Mouse (Mus musculus): Measurements from ENCODE around the gene Icam1. TPM values are rescaled to one million over a fixed set of nuclear protein-coding genes. Genes with fewer than 3 reads are reported as not detected.

Gene Icam1
- polyA plus RNA-seq, 1 experiment from 2014 or later, result 5.5 TPM

DNA sequence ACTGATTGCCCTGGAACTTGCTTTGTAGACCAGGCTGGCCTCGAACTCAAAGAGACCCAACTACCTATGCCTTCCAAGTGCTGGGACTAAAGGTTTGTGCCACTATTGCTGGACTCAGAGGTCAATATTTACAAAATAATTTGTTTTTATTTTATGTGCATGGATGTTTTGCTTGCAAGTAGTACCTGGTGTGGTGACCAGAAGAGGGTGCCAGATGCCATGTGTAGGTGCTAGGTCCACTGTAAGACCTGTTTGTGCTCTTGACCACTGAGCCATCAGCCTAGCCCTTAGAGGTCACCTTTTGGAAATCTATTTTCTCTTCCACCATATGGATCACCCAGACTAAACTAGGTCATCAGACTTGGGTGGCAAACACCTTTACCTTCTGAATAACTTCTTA lies 6.9 kb downstream of the Icam1 start:
- WGBS, result 87% methylated on average over 1 of the region's 1 CpGs
- 0 out of 2 replicates have a peak, but pooled peaks cover 3% of the 10 kb centered on the region for H3K27me3 ChIP-seq (ENCODE audit: control insufficient read depth, insufficient read depth, low read length)
- no peaks in the 10 kb centered on the region for H3K36me3 ChIP-seq (ENCODE audit: control insufficient read depth, insufficient read depth, low read length)
- ATAC-seq (ENCODE audit: insufficient number of reproducible peaks, low FRiP score, low TSS enrichment, low read depth), result no peak
- no peak overlapping the region for H3K4me2 ChIP-seq (ENCODE audit: low read depth, severe bottlenecking)
- no peak for DNase-seq (ENCODE audit: low spot score)
- H3K9me3 ChIP-seq (ENCODE audit: control insufficient read depth, low read length), result no peaks in the 10 kb centered on the region
- H3K27ac ChIP-seq (replicated peaks; ENCODE audit: low read depth, low read length), result no peak overlapping the region
- no peaks in the 10 kb centered on the region for H3K4me1 ChIP-seq (ENCODE audit: control insufficient read depth, insufficient read depth, low read length)
- no peak overlapping the region for H3K9ac ChIP-seq (ENCODE audit: low read length)
- H3K4me3 ChIP-seq (ENCODE audit: low read depth, low read length), result no peak overlapping the region

- Histone ChIP-seq H3K36me3 (ENCODE audit: control insufficient read depth, insufficient read depth, low read length) (no peaks in the 10 kb centered on the region), H3K27me3 (ENCODE audit: control insufficient read depth, insufficient read depth, low read length) (peaks cover 22% of the 10 kb centered on the region), H3K27ac (replicated peaks; ENCODE audit: low read depth, low read length) (no peak overlapping the region), H3K9me3 (ENCODE audit: control insufficient read depth, low read length) (no peaks in the 10 kb centered on the region), H3K4me3 (ENCODE audit: low read depth, low read length) (no peak overlapping the region), H3K4me1 (ENCODE audit: control insufficient read depth, insufficient read depth, low read length) (0 out of 2 replicates have a peak, but pooled peaks cover 5% of the 10 kb centered on the region), H3K9ac (ENCODE audit: low read length) (0 out of 2 replicates have a peak overlapping the region, but pooled peaks have one; percentile 4), H3K4me2 (ENCODE audit: low read depth, severe bottlenecking) (no peak overlapping the region)
- WGBS, result 73% methylated on average over 19 of the region's 19 CpGs
- DNase-seq (ENCODE audit: low spot score) (no peak), ATAC-seq (ENCODE audit: insufficient number of reproducible peaks, low FRiP score, low TSS enrichment, low read depth) (no peak)
These were observed 9.5 kb downstream of the Icam1 start for GRCm38 (mm10) chr9:21025258-21025810.

GRCm38 (mm10) chr9:21026849-21027248 lies 11.1 kb downstream of the Icam1 start:
- H3K27ac ChIP-seq (replicated peaks; ENCODE audit: low read depth, low read length), result no peak overlapping the region
- no peak overlapping the region for H3K4me2 ChIP-seq (ENCODE audit: low read depth, severe bottlenecking)
- H3K27me3 ChIP-seq (ENCODE audit: control insufficient read depth, insufficient read depth, low read length), result peaks cover 29% of the 10 kb centered on the region
- ATAC-seq (ENCODE audit: insufficient number of reproducible peaks, low FRiP score, low TSS enrichment, low read depth) (no peak), DNase-seq (ENCODE audit: low spot score) (no peak)
- no peak overlapping the region for H3K4me3 ChIP-seq (ENCODE audit: low read depth, low read length)
- H3K36me3 ChIP-seq (ENCODE audit: control insufficient read depth, insufficient read depth, low read length), result no peaks in the 10 kb centered on the region
- no peak overlapping the region for H3K9ac ChIP-seq (ENCODE audit: low read length)
- 76% methylated on average over 12 of the region's 12 CpGs for WGBS
- no peaks in the 10 kb centered on the region for H3K9me3 ChIP-seq (ENCODE audit: control insufficient read depth, low read length)
- peaks cover 8% of the 10 kb centered on the region for H3K4me1 ChIP-seq (ENCODE audit: control insufficient read depth, insufficient read depth, low read length)

GRCm38 (mm10) chr9:21027774-21028290 lies 12.0 kb downstream of the Icam1 start:
- no peaks in the 10 kb centered on the region for H3K9me3 ChIP-seq (ENCODE audit: control insufficient read depth, low read length)
- DNase-seq (ENCODE audit: low spot score), result no peak
- no peak overlapping the region for H3K27ac ChIP-seq (replicated peaks; ENCODE audit: low read depth, low read length)
- H3K36me3 ChIP-seq (ENCODE audit: control insufficient read depth, insufficient read depth, low read length), result no peaks in the 10 kb centered on the region
- no peak overlapping the region for H3K4me3 ChIP-seq (ENCODE audit: low read depth, low read length)
- no peak for ATAC-seq (ENCODE audit: insufficient number of reproducible peaks, low FRiP score, low TSS enrichment, low read depth)
- H3K4me2 ChIP-seq (ENCODE audit: low read depth, severe bottlenecking), result no peak overlapping the region
- WGBS, result 42% methylated on average over 8 of the region's 8 CpGs
- peaks cover 9% of the 10 kb centered on the region for H3K4me1 ChIP-seq (ENCODE audit: control insufficient read depth, insufficient read depth, low read length)
- 0 out of 2 replicates have a peak overlapping the region, but pooled peaks have one; percentile 5 for H3K9ac ChIP-seq (ENCODE audit: low read length)
- peaks cover 39% of the 10 kb centered on the region for H3K27me3 ChIP-seq (ENCODE audit: control insufficient read depth, insufficient read depth, low read length)

DNA sequence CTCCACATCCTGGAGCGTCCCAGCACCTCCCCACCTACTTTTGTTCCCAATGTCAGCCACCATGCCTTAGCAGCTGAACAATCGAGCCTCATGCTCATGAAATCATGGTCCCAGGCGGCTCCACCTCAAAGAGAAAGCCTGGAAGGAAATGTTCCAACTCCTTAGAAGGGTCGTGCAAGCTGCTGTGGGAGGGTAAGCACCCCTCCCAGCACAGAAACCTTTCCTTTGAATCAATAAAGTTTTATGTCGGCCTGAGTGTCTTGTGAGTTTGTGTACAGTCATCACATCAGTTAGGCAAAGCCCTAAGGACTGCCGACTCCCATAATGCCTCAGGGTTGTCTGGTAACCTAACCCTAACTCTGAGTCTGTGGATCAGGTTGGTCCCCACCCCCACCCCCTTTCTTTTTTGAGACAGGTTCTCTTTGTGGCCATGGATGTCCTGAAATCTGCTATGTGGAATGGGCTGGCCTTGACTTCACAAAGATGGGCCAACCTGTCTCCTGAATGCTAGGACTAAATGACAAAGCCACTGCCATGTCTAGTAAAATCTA lies 12.8 kb downstream of the Icam1 start:
- no peak overlapping the region for H3K27ac ChIP-seq (replicated peaks; ENCODE audit: low read depth, low read length)
- peaks cover 17% of the 10 kb centered on the region for H3K4me1 ChIP-seq (ENCODE audit: control insufficient read depth, insufficient read depth, low read length)

DNA sequence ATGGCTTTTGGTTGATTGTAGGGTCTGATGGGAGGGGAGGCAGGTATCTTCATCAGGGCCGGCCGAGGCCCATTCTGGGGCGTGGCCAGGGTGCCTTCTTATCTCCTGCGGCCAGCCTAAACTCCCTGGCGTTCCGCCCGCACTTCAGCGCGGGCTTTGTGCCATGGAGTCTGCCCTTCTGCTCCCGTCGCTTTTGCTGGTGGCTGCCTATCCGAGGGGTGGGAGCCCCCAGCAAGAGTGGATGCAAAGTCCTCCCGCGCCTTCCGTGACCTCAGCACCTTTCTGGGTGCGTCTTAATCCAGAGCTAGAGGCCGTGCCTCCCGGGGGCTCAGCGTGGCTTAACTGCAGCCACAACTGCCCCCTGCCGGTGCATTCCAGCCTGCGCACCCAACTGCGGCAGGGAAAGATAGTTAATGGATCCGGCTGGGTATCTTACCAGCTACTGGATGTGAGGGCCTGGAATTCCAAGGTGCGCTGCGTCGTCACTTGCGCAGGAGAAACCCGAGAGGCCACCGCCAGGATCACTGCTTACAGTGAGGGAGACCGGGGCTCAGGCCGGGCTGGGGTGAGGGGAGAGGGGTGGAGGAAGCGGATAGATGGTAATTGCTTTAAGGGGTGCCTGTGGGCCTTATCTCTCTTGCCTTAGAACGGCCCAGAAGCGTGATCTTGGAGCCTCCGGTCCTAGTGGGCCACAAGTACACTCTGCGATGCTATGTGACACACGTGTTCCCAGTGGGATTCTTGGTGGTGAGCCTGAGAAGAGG lies 13.7 kb downstream of the Icam1 start, which contains the start of gene Icam4:
Icam4 (plus strand) TSS at position 83 of the 764 bp plus-strand sequence.
- Histone ChIP-seq H3K36me3 (ENCODE audit: control insufficient read depth, insufficient read depth, low read length) (no peaks in the 10 kb centered on the region), H3K4me2 (ENCODE audit: low read depth, severe bottlenecking) (peak within 1 kb of the TSS; percentile 50), H3K9me3 (ENCODE audit: control insufficient read depth, low read length) (no peaks in the 10 kb centered on the region), H3K4me1 (ENCODE audit: control insufficient read depth, insufficient read depth, low read length) (peaks cover 19% of the 10 kb centered on the region), H3K4me3 (ENCODE audit: low read depth, low read length) (peak within 1 kb of the TSS; percentile 20; the same call in 1 of the 2 replicates), H3K27me3 (ENCODE audit: control insufficient read depth, insufficient read depth, low read length) (peaks cover 54% of the 10 kb centered on the region), H3K27ac (replicated peaks; ENCODE audit: low read depth, low read length) (no peak within 1 kb of the TSS), H3K9ac (ENCODE audit: low read length) (peak within 1 kb of the TSS; percentile 41)
- DNase-seq (ENCODE audit: low spot score) (peak; percentile 87), ATAC-seq (ENCODE audit: insufficient number of reproducible peaks, low FRiP score, low TSS enrichment, low read depth) (no peak)
- 2% methylated on average over 37 of the region's 37 CpGs for WGBS

More for the DNA sequence above, 12.8 kb downstream of the Icam1 start:
- Histone ChIP-seq H3K9ac (ENCODE audit: low read length) (no peak overlapping the region), H3K4me2 (ENCODE audit: low read depth, severe bottlenecking) (no peak overlapping the region), H3K27me3 (ENCODE audit: control insufficient read depth, insufficient read depth, low read length) (peaks cover 47% of the 10 kb centered on the region), H3K9me3 (ENCODE audit: control insufficient read depth, low read length) (no peaks in the 10 kb centered on the region), H3K36me3 (ENCODE audit: control insufficient read depth, insufficient read depth, low read length) (no peaks in the 10 kb centered on the region), H3K4me3 (ENCODE audit: low read depth, low read length) (peak overlapping the region; percentile 20; the same call in 1 of the 2 replicates)
- no peak for DNase-seq (ENCODE audit: low spot score)
- 66% methylated on average over 6 of the region's 6 CpGs for WGBS
- no peak for ATAC-seq (ENCODE audit: insufficient number of reproducible peaks, low FRiP score, low TSS enrichment, low read depth)

DNA sequence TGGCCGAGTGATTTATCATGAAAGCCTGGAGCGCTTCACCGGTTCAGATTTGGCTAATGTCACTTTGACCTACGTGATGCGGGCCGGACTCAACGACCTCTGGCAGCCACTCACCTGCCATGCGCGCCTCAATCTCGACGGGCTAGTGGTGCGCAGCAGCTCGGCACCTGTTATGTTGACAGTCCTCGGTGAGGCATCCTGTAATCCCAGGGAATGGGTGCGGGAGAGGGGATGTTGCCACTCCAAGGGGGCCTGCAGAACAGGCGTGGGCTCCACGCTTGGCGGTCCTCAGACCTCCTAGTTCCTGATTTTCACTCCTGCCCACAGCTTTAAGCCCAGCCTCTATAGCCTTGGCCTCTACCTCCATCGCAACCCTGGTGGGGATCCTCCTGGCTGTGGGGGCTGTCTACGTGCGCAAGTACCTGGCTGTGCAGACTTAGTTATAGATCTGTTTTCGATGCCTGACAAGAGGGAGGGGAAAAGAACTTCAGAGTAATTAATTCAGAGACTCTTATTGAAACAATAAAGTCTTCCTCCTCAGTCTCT lies 14.3 kb downstream of the Icam1 start:
- Histone ChIP-seq H3K4me3 (ENCODE audit: low read depth, low read length) (no peak overlapping the region), H3K9me3 (ENCODE audit: control insufficient read depth, low read length) (no peaks in the 10 kb centered on the region), H3K27me3 (ENCODE audit: control insufficient read depth, insufficient read depth, low read length) (peaks cover 60% of the 10 kb centered on the region), H3K9ac (ENCODE audit: low read length) (no peak overlapping the region), H3K27ac (replicated peaks; ENCODE audit: low read depth, low read length) (no peak overlapping the region), H3K36me3 (ENCODE audit: control insufficient read depth, insufficient read depth, low read length) (no peaks in the 10 kb centered on the region), H3K4me1 (ENCODE audit: control insufficient read depth, insufficient read depth, low read length) (peaks cover 24% of the 10 kb centered on the region), H3K4me2 (ENCODE audit: low read depth, severe bottlenecking) (peak overlapping the region; percentile 79; the same call in 1 of the 2 replicates)
- 19% methylated on average over 22 of the region's 22 CpGs for WGBS
- no peak for ATAC-seq (ENCODE audit: insufficient number of reproducible peaks, low FRiP score, low TSS enrichment, low read depth)
- no peak for DNase-seq (ENCODE audit: low spot score)

DNA sequence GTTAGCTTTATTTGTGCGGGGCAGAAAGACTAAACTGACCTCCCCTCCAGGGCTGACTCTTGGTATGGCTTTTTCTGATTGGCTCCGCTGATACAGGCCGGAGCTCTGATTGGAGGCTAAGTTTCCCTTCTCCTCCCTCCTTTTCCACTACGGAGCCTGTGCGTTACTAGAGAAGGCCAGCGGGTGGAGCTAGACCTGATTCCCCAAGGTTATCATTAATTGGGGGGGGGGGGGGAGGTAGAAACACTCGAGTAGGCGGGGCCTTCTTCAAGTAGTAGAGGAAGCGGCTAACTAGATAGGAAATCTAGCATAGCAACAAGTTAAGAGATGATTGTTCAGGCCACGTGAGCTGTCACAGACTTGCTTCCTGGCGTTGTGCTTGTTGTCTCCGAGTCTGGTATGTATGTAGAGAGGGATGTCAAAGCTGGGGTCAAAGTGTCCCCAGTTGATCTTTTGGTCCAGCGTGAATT lies 15.0 kb downstream of the Icam1 start:
- peak; percentile 45; the same call in 1 of the 2 replicates for ATAC-seq (ENCODE audit: insufficient number of reproducible peaks, low FRiP score, low TSS enrichment, low read depth)
- peak; percentile 84 for DNase-seq (ENCODE audit: low spot score)
- Histone ChIP-seq H3K9me3 (ENCODE audit: control insufficient read depth, low read length) (no peaks in the 10 kb centered on the region), H3K27me3 (ENCODE audit: control insufficient read depth, insufficient read depth, low read length) (peaks cover 65% of the 10 kb centered on the region), H3K9ac (ENCODE audit: low read length) (no peak overlapping the region), H3K4me3 (ENCODE audit: low read depth, low read length) (peak overlapping the region; percentile 33), H3K4me1 (ENCODE audit: control insufficient read depth, insufficient read depth, low read length) (peaks cover 24% of the 10 kb centered on the region), H3K4me2 (ENCODE audit: low read depth, severe bottlenecking) (peak overlapping the region; percentile 79), H3K36me3 (ENCODE audit: control insufficient read depth, insufficient read depth, low read length) (no peaks in the 10 kb centered on the region), H3K27ac (replicated peaks; ENCODE audit: low read depth, low read length) (no peak overlapping the region)
- WGBS, result 1% methylated on average over 13 of the region's 13 CpGs

All from limb, embryonic 11.5 days (tissue).